Mouse (Mus musculus): Measurements from ENCODE around the gene Fam171a2. TPM values are rescaled to one million over a fixed set of nuclear protein-coding genes. Genes with fewer than 3 reads are reported as not detected.

The Fam171a2 gene
- polyA plus RNA-seq, 1 experiment from 2014 or later: 26.0 TPM

DNA sequence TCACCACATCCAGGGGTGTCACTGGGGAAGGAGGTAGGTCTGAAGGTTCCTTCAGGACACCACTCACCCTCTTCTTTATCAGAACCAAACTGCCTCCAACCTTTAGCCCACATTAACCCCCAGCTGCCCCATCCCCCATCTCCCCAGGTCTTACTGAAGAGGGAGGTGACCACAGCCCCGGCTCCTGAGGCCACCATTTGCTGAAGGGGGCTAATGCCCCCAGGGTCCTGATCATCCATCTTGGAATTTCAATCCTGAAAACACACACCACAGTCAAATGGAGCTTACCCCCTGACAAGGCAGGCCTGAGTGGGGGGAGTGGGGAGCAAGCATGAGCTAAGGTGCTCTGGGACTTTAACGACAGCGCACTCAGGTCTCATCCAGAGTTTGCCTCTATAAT, 41.1 kb downstream of the Fam171a2 start:
- Histone ChIP-seq H3K4me3 (ENCODE audit: low read depth, low read length) (peak overlapping the region; percentile 64), H3K36me3 (ENCODE audit: control insufficient read depth, insufficient read depth, low read length) (peaks cover 36% of the 10 kb centered on the region), H3K27me3 (replicated peaks; ENCODE audit: control insufficient read depth, insufficient read depth, low read length) (no peaks in the 10 kb centered on the region), H3K4me2 (ENCODE audit: low read length) (peak overlapping the region; percentile 68), H3K4me1 (ENCODE audit: control insufficient read depth, insufficient read depth, low read length) (peaks cover 14% of the 10 kb centered on the region), H3K9me3 (replicated peaks; ENCODE audit: control insufficient read depth, low read length) (no peaks in the 10 kb centered on the region), H3K9ac (ENCODE audit: low read length) (peak overlapping the region; percentile 87), H3K27ac (ENCODE audit: low read depth, low read length) (no peak overlapping the region)
- WGBS: 9% methylated on average over 3 of the region's 3 CpGs
- ATAC-seq: no peak
- no peak for DNase-seq (ENCODE audit: low spot score)

DNA sequence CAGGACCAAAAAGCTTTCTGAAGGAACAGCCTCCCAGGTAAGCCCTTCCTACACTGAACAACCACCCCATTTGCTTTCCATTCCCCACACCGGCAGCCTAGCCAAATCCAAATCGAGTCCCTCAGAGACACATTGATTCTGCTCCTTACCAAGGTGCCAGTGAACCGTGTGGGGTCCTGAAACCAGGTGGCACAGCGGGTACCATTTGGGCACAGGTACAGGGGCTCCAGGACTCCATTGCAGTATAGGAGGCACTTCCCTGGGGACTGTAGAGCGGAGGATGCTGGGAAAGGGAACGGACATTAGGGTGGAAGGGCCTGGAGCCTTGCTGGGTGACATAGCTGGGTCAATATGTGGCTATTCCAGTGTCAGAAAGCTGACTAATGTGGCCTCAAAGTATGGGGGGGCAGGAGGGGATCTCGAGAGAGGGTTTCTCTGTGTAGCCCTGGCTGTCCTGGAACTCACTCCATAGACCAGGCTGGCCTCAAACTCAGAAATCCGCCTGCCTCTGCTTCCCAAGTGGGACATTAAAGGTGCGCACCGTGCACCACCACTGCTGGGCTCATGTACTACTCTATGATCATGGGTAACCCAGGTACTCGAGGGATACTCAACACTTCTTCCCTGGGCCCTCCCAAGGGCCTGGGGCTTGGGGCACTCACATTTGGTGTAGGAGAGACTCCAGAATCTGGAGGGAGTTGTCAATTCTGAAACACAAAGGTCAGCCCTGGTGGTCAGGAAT, 41.8 kb downstream of the Fam171a2 start:
- Histone ChIP-seq H3K27ac (ENCODE audit: low read depth, low read length) (no peak overlapping the region), H3K27me3 (replicated peaks; ENCODE audit: control insufficient read depth, insufficient read depth, low read length) (no peaks in the 10 kb centered on the region), H3K4me2 (ENCODE audit: low read length) (peak overlapping the region; percentile 68; the same call in 1 of the 2 replicates), H3K9me3 (replicated peaks; ENCODE audit: control insufficient read depth, low read length) (no peaks in the 10 kb centered on the region), H3K36me3 (ENCODE audit: control insufficient read depth, insufficient read depth, low read length) (peaks cover 43% of the 10 kb centered on the region), H3K4me1 (ENCODE audit: control insufficient read depth, insufficient read depth, low read length) (peaks cover 14% of the 10 kb centered on the region), H3K4me3 (ENCODE audit: low read depth, low read length) (no peak overlapping the region), H3K9ac (ENCODE audit: low read length) (peak overlapping the region; percentile 87; the same call in 1 of the 2 replicates)
- ATAC-seq (no peak), DNase-seq (ENCODE audit: low spot score) (no peak)
- WGBS: 85% methylated on average over 11 of the region's 11 CpGs

DNA sequence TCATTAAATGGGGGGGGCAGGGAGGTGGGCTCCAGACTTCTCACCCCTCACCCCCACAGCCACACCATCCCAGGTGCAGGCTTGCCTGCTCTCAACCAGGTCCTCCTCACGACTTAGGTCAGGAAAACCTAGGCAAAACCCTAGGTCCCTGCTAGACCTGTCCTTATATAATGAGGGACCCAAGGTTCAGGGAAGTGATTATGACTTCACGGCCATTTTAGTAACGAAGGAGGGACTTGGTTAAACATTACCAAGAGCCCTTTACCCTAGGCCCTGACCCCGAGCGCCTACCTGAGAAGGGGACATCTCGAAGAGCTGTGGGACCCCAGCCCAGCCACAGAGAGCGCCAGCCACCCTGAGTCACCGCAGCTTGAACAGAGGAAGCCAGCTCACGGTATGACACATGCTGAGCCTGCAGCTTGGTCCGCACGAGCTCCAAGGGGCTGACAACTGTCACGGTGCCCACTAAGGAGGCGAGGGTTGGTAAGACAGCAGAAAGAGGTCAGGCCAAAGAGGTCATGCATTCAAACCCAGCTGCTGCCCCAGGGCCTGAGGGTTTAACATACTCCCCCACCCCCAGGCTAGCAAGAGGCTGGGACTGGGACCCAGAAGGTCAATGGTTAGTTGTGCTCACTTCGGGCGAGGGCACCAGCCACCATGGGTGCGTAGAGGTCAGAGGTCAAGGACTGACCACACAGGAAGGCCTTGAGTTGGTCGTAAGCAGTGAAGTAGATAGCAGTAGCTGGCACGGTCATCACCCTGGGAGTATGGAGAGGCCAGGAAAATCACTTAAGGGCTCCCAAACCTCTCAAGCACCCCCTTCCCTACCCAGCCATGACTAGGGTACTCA, 43.1 kb downstream of the Fam171a2 start:
- Histone ChIP-seq H3K27me3 (replicated peaks; ENCODE audit: control insufficient read depth, insufficient read depth, low read length) (0 out of 2 replicates have a peak, but pooled peaks cover 3% of the 10 kb centered on the region), H3K4me3 (ENCODE audit: low read depth, low read length) (no peak overlapping the region), H3K9me3 (replicated peaks; ENCODE audit: control insufficient read depth, low read length) (no peaks in the 10 kb centered on the region), H3K4me1 (ENCODE audit: control insufficient read depth, insufficient read depth, low read length) (peaks cover 17% of the 10 kb centered on the region), H3K4me2 (ENCODE audit: low read length) (no peak overlapping the region), H3K36me3 (ENCODE audit: control insufficient read depth, insufficient read depth, low read length) (peaks cover 56% of the 10 kb centered on the region), H3K9ac (ENCODE audit: low read length) (no peak overlapping the region), H3K27ac (ENCODE audit: low read depth, low read length) (no peak overlapping the region)
- 85% methylated on average over 18 of the region's 18 CpGs for WGBS
- DNase-seq (ENCODE audit: low spot score) (no peak), ATAC-seq (no peak)

DNA sequence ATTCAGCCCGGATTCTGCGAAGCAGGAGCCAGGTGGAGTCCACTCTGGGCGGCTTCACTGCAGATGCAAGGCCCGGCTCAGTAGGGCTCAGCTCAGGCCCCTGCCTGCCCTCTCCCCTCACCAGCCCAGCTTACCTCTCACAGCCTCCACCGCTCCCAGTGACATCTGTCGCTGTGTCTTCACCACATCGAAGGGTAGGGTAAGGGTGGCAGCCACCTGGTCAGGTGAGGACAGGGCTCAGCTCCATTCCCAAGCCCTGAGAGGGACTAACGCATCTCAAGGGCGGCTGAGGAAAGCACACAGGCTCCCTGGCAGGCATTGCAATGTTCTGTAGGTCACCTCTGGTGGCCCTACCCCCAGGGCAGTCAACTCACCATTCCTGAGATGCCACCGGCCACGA, 43.8 kb downstream of the Fam171a2 start:
- ATAC-seq (no peak), DNase-seq (ENCODE audit: low spot score) (no peak)
- Histone ChIP-seq H3K9ac (ENCODE audit: low read length) (no peak overlapping the region), H3K4me2 (ENCODE audit: low read length) (no peak overlapping the region), H3K4me3 (ENCODE audit: low read depth, low read length) (no peak overlapping the region), H3K27ac (ENCODE audit: low read depth, low read length) (no peak overlapping the region), H3K27me3 (replicated peaks; ENCODE audit: control insufficient read depth, insufficient read depth, low read length) (0 out of 2 replicates have a peak, but pooled peaks cover 3% of the 10 kb centered on the region), H3K36me3 (ENCODE audit: control insufficient read depth, insufficient read depth, low read length) (peaks cover 63% of the 10 kb centered on the region), H3K4me1 (ENCODE audit: control insufficient read depth, insufficient read depth, low read length) (peaks cover 24% of the 10 kb centered on the region), H3K9me3 (replicated peaks; ENCODE audit: control insufficient read depth, low read length) (no peaks in the 10 kb centered on the region)
- 93% methylated on average over 11 of the region's 11 CpGs for WGBS

DNA sequence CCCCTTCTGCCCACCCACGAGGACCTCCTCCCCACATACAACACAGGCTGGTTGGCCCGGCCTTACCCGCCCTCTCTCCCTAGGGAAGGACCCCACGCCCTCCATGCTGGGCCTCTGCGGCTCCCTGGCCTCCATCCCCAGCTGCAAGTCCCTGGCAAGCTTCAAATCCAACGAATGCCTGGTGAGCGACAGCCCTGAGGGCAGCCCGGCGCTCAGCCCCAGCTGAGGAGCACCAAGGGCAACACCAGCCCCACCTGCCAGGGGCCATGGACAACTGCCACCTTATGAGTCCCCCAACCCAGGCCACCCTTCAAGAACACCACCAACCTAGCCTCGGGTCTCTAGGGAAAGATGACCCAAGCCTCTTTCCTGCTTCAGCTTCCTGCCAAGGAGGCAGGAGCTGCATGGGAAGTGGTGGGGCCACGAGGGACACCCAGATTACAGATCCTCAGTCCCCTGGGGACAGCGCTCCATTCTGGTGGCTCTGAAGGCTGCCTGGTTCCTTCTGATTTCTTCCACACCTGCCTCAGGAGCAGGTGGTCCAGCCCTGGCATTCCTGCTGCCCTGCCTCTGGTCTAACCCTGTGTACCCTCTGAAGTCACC, 45.5 kb downstream of the Fam171a2 start:
- Histone ChIP-seq H3K9me3 (replicated peaks; ENCODE audit: control insufficient read depth, low read length) (no peaks in the 10 kb centered on the region), H3K27ac (ENCODE audit: low read depth, low read length) (no peak overlapping the region), H3K27me3 (replicated peaks; ENCODE audit: control insufficient read depth, insufficient read depth, low read length) (0 out of 2 replicates have a peak, but pooled peaks cover 3% of the 10 kb centered on the region), H3K4me2 (ENCODE audit: low read length) (no peak overlapping the region), H3K9ac (ENCODE audit: low read length) (no peak overlapping the region), H3K4me1 (ENCODE audit: control insufficient read depth, insufficient read depth, low read length) (peaks cover 23% of the 10 kb centered on the region), H3K36me3 (ENCODE audit: control insufficient read depth, insufficient read depth, low read length) (peaks cover 71% of the 10 kb centered on the region), H3K4me3 (ENCODE audit: low read depth, low read length) (no peak overlapping the region)
- WGBS: 59% methylated on average over 12 of the region's 12 CpGs
- DNase-seq (ENCODE audit: low spot score) (no peak), ATAC-seq (no peak)

DNA sequence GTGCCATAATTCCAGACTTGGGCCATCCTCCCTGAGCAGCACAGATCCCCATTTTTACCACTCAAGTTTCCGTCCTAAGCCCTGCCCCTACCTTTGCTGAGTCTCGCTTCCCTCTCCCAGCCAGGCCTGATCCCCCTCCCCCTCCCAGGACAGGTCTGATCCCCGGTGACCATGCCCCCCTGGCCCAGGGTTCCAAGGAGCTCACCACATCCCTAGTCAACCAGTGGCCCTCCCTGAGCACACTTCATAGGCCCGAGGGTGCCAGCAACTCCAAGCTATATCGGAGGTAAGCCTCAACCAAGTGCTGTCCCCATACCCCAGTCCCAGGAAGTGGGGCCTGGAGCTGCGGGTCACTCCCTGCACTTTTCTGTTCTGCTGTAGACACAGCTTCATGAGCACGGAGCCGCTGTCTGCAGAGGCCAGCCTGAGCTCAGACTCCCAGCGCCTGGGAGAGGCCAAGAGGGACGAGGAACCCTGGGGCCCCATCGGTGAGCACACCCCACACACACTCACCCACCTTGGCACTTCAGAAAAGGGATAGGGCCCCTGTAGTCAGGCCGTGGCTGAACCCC, 46.9 kb downstream of the Fam171a2 start:
- 0 out of 2 replicates have a peak, but pooled peaks cover 3% of the 10 kb centered on the region for H3K27me3 ChIP-seq (replicated peaks; ENCODE audit: control insufficient read depth, insufficient read depth, low read length)
- H3K9ac ChIP-seq (ENCODE audit: low read length): no peak overlapping the region
- no peaks in the 10 kb centered on the region for H3K9me3 ChIP-seq (replicated peaks; ENCODE audit: control insufficient read depth, low read length)
- WGBS: 34% methylated on average over 12 of the region's 12 CpGs
- H3K4me1 ChIP-seq (ENCODE audit: control insufficient read depth, insufficient read depth, low read length): peaks cover 27% of the 10 kb centered on the region
- no peak overlapping the region for H3K27ac ChIP-seq (ENCODE audit: low read depth, low read length)
- DNase-seq (ENCODE audit: low spot score) (no peak), ATAC-seq (no peak)
- H3K36me3 ChIP-seq (ENCODE audit: control insufficient read depth, insufficient read depth, low read length): peaks cover 70% of the 10 kb centered on the region
- no peak overlapping the region for H3K4me2 ChIP-seq (ENCODE audit: low read length)
- no peak overlapping the region for H3K4me3 ChIP-seq (ENCODE audit: low read depth, low read length)

DNA sequence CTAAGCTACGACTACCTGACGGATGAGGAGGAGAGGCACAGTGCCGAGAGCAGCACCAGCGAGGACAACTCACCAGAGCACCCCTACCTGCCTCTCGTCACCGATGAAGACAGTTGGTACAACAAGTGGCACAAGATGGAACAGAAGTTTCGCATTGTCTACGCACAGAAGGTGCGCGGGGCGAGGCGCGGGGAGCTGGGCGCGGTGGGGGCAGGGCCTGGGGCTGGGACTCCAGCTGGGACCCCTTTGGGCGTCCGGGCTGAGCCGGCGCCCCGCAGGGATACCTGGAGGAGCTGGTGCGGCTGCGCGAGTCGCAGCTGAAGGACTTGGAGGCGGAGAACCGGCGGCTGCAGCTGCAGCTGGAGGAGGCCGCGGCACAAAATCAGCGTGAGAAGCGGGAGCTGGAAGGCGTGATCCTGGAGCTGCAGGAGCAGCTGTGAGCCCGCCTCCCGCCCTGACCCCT, 47.8 kb downstream of the Fam171a2 start:
- H3K4me2 ChIP-seq (ENCODE audit: low read length): peak overlapping the region; percentile 23; the same call in 1 of the 2 replicates
- 7% methylated on average over 34 of the region's 34 CpGs for WGBS
- no peak overlapping the region for H3K9ac ChIP-seq (ENCODE audit: low read length)
- 0 out of 2 replicates have a peak, but pooled peaks cover 3% of the 10 kb centered on the region for H3K27me3 ChIP-seq (replicated peaks; ENCODE audit: control insufficient read depth, insufficient read depth, low read length)
- H3K4me3 ChIP-seq (ENCODE audit: low read depth, low read length): no peak overlapping the region
- H3K27ac ChIP-seq (ENCODE audit: low read depth, low read length): no peak overlapping the region
- DNase-seq (ENCODE audit: low spot score) (peak; percentile 49), ATAC-seq (0 out of 2 replicates have a peak, but pooled peaks have one; percentile 1)
- no peaks in the 10 kb centered on the region for H3K9me3 ChIP-seq (replicated peaks; ENCODE audit: control insufficient read depth, low read length)
- peaks cover 68% of the 10 kb centered on the region for H3K36me3 ChIP-seq (ENCODE audit: control insufficient read depth, insufficient read depth, low read length)
- peaks cover 37% of the 10 kb centered on the region for H3K4me1 ChIP-seq (ENCODE audit: control insufficient read depth, insufficient read depth, low read length)

DNA sequence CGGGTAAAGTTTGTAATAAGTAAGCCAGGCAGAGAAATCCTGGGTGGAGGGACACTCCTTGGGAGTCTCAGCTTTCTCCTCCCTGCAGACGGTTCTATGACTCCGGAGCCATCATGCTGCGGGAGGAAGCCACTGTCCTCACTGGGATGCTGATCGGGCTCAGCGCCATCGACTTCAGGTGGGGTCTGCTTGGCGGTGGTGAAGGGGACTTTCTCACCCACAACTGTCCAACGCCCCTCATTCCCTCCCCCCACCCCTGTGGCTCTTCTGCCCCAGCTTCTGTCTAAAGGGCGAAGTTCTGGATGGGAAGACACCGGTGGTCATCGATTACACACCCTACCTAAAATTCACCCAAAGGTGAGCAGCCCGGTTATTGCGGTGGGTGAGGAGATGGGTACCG, 48.4 kb downstream of the Fam171a2 start:
- Histone ChIP-seq H3K4me1 (ENCODE audit: control insufficient read depth, insufficient read depth, low read length) (peaks cover 42% of the 10 kb centered on the region), H3K9me3 (replicated peaks; ENCODE audit: control insufficient read depth, low read length) (no peaks in the 10 kb centered on the region), H3K4me2 (ENCODE audit: low read length) (no peak overlapping the region), H3K4me3 (ENCODE audit: low read depth, low read length) (no peak overlapping the region), H3K36me3 (ENCODE audit: control insufficient read depth, insufficient read depth, low read length) (peaks cover 62% of the 10 kb centered on the region), H3K9ac (ENCODE audit: low read length) (0 out of 2 replicates have a peak overlapping the region, but pooled peaks have one; percentile 21), H3K27me3 (replicated peaks; ENCODE audit: control insufficient read depth, insufficient read depth, low read length) (0 out of 2 replicates have a peak, but pooled peaks cover 3% of the 10 kb centered on the region), H3K27ac (ENCODE audit: low read depth, low read length) (no peak overlapping the region)
- 19% methylated on average over 15 of the region's 15 CpGs for WGBS
- ATAC-seq (no peak), DNase-seq (ENCODE audit: low spot score) (no peak)

All from forebrain, embryonic 14.5 days (tissue).